Mouse (Mus musculus) adipocyte (in vitro differentiated cells): ENCODE results near the gene Ankrd54.
A peak's percentile ranks its signal among the peaks of the same experiment; 100 is the strongest.

Experiments
- DNase-seq: peaks from one replicate; pipeline ENCODE4 v3.0.0-alpha.2; 2016; ENCODE audit warnings: low spot score

Gene Ankrd54

DNA sequence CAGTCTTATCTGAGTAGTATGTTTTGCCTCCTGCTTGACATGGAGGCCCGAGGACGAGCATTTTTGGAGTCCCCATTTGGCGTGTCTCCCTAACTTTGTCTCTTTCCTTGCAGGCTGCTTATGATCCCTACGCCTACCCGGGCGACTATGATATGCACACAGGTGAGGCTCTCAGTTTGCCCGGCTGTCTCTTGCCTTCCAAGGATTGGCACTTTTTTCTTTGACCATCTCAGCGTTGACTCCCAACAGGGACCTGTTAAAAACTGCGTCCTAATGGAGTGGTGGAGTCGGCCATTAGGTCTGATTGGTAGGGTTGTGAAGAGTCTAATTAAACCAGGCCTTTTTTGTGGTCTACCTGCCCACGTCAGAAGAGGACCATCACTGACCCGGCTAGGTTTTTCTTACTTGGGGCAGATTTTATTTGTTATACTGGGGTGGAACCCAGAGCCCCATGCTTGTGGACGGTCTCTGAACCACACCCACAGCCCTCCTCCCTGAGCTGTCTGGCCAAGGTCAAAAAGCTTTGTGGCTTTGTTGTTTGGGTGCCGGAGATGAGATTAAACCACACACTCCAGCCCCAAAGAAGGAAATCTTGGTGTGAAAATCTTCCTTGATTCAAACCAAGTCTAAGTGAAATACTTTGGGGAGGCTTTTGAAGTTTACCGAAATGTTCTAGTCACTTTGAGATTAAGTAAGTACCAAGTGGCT, 13.1 kb upstream of the Ankrd54 start:
- DNase-seq: no peak

DNA sequence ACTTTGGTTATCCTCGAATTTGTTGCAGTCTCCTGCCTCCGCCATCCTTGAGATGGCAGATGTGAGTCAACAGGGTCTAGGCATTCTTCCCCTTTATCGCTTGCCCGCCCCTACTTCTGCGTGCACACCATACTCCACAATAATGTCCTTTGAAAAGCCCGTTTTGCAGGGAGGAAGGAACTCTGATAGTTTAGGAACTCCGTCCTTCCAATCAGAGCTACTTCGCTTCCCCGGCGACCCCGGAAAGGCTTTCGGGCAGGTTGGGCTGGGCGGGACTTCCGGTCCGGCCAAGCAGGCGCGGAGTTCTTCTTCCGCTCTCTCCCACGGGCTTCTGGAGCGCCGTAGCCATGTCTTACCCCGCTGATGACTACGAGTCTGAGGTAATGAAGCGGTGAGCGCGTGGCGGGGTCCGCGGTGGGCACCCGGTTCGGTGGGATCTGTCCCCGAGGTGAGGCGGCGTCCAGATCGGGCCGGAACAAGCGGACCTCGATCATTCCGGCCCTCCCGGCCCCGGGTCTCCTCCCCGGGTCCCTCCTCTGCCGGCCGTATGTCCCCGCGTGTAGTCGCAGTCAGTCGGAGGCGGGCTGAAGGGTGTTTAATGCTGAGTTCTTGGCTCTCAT, 12.3 kb upstream of the Ankrd54 start, which contains the start of gene Eif3l:
Gene Eif3l (plus strand): TSS at position 267 of the 620 bp plus-strand sequence.
- peak; percentile 83 for DNase-seq

DNA sequence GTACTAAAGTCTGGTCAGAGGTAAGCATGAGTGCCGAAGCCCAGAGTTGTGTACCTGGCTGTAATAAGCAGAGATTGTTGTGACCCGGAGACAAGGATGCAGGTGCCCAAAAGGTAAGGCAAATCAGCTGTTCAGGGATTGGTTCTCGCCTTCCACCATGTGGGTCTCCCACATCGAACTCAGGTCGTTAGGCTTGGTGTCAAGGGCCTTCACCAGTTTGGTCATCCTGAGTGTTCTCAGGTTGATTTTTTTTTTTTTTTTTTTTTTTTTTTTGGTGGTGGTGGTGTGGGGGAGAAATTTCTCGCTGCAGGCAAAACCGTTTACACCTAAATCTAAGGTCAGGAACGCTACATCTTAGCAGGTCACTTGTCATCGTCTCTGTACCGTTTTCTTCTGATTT, 11.8 kb upstream of the Ankrd54 start:
- DNase-seq: no peak

DNA sequence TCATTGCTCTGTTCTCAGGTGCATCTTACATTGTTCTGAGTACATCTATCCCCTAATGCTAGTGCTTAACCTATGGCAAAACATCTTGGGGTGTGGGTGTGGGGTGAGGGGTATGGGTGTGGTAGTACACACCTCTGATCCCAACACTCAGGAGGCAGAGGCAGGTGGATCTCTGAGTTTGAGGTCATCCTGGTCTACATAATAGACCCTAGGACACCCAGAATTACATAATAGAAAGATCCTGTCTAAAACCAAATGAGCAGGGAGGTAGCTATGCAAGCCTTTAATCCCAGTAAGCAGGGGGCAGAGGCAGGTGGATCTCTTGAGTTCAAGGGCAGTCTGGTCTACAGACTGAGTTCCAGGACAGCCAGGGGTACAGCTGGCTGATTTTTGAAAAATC, 11.1 kb upstream of the Ankrd54 start:
- no peak for DNase-seq

DNA sequence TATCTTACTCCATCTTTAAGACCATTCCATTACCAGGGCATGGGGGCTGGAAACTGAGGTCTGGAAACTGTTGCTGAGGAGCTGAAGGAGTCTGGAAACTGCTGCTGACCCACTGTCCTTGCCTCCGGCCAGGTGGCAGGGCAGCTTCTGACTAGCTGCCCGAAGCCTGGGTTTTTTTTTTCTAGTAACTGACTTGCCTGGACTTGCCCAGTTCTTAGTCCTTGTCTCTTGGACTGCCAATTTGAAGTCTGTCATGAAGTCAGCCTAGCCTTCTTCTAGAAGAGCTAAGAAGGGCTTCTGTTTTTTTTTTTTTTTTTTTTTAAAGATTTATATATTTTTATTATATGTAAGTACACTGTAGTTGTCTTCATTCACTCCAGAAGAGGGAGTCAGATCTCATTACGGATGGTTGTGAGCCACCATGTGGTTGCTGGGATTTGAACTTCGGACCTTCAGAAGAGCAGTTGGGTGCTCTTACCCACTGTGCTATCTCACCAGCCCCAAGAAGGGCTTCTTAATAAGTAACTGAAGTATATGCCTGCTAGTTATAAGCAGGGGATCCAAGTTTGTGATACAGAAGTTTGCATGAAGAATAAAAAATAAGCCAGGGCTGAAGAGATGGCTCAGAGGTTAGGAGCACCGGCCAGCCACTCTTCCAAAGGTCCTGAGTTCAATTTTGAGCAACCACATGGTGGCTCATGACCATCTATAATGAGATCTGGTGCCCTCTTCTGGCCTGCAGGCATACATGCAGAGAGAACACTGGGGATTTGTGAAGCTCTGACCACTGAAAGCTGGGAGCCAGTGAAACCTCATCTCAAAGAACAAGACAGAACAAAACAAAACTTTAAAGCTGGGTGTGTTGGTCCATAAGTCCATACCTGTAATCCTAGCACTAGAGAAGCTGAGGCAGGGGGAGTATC, 8.7 kb upstream of the Ankrd54 start:
- DNase-seq: peak; percentile 74

DNA sequence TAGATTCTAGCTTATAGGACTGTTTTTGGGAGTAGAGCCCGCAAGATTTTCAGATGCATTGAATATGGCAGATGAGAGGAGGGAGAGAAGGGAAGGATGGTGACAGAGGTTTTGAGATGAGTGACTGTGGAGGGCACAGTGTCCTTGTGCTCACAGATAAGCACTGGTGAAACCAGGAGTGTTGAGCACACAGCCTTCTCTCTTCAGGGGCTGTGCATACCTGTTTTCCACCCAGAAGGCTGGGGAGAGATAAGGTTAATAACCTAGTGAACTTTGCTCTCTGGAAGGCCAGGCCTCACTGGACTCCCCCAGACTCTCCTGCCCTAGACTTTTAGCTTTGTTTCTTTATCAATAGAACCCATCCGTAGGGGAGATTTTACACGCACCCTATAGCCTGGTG, 5.7 kb upstream of the Ankrd54 start:
- no peak for DNase-seq

DNA sequence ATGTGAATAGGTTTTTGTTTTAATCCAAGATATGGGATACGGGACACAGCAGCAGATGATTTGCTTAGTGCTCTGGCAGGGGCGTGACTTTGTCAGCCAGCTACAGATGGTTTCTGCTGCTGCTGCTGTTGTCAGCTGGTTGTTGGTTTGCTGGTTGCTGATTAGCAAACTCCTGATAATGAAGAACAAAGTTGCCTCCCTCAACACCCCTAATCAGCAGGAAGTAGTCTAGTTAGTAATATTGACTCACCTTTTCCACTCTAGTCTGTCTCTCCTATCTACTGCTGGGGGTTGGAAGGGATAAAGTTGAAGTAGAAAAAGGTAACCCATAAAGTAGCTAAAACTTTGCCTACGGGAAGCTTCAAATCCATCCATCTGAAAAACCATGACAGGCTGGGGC, 4.9 kb upstream of the Ankrd54 start:
- no peak for DNase-seq

DNA sequence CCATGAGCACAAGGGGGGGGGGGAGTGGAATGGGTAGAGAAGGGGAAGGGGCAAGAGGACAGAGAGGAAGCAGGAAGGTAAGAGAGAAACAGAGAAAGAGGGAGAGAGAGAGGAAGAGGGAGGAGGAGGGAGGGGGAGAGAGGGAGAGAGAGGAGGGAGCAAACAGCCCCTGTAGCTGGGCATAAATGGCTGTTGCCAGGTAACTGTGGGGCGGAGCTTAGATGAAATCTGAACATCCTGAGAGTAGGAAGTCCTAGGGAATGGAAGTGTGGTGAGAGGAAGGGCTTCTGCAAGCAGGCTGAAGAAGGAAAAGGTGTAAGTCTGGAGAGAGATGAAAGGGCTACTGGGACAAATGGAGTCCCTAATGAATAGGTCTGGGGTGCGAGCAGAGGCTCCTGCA, 3.6 kb upstream of the Ankrd54 start:
- DNase-seq: no peak

DNA sequence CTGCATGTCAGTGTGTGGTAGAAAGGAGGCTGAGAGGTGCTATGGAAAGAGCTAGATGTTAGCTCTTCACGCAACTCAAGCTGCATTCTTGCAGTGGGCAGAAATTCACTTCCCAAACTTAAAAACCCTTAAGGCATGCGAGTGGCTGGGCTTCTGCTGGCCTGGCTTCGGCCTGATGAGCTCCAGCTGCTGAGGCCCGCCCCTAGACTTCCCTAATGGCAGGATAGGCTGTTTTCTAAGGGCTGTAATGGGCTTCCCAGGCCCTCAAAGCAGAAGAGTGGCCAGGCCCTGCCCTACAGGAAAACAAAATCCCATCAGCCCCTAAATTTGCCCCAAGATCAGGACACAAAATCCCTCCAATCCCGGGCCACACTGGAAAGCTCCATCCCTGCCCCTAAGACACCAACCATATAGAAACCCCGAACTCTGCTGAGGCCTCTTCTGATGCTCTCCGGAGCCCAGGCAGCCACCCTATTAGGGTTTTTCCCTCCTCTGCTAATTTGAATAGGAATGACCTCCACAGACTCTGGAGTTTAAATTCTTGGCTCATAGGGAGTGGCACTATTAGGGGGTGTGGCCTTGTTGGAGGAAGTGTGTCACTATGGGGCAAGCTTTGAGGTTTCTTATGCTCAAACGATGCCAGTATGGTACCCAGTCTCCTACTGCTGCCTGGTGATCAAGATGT, 2.5 kb upstream of the Ankrd54 start:
- no peak for DNase-seq

DNA sequence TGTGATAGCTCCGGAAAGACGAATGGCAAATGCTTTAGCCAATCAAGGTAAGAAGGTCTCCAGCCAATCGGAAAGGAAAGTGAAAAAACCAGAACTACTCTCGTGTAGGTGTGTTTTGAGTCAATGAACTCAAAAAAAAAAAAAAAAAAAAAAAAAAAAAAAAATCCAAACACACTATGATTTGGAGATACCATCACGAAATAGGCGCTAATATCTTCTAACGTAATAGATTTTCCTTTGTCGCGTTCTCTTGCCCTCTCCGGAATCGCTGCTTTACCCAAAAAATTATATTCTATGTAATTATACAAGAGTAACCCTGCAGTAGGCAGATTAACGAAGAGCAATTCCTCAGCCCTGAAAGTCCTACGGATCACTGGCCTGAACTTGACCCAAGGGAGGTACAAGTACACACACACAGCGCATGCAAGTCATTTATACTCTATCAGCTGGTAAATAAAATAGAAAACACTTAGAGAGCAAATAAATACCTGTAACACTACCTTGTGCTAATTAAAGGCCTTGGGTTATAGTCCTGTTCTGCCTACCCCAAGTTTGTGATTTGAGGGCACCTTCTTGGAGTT, 557 bp upstream of the Ankrd54 start:
- no peak for DNase-seq

DNA sequence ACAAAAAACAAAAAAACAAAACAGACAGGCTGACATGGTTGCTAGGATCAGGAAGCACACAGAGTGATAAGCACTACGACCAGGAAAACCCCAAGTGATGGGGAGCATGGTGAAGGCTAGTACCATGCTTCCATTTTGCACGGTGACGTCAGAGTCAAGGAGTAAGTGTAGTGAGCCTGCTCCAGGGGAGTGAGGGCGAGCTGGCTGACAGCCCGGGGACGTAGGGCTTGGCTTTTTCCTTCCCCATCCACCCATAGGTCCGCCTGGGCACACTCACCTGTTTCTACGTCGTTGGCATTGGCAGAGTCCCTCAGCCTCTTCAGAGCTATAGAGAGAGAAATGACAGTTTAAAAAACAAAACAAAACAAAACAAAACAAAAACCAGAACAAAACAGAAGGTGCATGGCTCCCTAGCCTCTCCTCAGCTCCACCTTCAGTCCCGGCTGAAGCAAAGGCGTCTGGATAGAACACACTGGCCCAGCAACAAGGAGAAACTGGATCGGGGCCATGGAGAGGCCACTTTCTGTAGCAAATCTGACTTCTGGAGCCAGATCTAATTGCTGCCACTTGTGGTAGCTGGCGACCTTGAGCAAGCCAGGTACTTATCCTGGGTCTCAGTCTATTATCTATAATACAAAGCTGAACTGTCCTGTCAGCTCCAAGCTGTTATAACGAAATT, 1.7 kb downstream of the Ankrd54 start:
- DNase-seq: peak; percentile 23

DNA sequence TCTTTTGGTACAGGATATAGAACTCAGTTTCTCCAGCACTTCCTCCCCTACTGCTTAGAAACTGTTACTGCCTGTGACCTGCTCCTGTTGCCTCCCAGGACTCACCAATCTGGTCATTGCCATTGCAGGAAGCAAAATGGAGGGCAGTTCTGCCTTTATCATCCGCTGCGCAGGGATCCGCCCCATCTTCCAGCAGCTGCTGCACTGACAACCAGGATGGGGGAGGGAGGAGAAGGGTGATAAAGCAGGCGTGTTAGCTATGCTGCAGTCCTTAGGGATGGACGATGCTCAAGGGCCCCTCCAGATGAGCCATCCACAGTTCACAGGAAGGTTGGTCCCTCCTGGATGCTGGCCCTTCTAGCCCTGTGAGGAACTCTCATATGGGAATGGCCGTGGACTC, 4.8 kb downstream of the Ankrd54 start:
- no peak for DNase-seq

DNA sequence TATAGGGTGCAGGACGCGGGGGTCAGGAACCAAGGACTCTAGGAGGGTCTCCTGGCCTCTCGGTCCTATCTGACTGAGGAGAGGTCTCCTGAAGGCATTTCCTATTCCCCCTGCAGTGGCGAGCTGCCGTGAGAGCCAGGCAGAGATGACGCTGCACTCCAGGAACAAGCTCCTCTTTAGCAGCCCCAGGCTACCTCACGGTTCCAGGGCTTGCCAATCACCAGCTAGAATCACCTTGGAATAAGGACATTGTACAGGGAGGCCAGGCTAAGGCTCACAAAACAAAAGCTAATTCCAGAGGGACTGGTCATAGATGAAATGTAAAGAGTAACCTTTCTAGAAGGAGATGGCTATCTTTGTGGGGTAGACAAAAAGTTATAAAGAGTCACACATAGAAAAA, 6.1 kb downstream of the Ankrd54 start:
- no peak for DNase-seq

DNA sequence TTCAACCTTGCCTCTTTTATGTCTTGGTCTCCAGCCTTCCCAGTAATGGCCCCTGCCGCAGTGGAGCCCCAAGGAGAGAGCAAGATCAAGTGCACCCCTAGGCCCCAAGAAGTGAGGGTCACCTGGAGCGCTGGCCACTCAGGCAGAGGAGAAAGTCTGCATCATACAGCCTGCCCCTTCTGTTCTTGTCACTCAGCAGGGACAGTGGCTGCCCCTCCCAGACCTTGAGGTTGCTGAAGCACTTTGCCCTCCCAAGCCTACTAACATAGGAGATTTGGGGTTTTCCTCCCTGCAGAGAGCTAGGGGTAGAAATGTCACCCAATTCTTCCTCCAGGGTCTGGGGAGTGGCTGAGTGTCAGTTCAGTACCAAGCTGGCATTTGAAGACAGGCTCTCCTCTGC, 10.3 kb downstream of the Ankrd54 start:
- no peak for DNase-seq

DNA sequence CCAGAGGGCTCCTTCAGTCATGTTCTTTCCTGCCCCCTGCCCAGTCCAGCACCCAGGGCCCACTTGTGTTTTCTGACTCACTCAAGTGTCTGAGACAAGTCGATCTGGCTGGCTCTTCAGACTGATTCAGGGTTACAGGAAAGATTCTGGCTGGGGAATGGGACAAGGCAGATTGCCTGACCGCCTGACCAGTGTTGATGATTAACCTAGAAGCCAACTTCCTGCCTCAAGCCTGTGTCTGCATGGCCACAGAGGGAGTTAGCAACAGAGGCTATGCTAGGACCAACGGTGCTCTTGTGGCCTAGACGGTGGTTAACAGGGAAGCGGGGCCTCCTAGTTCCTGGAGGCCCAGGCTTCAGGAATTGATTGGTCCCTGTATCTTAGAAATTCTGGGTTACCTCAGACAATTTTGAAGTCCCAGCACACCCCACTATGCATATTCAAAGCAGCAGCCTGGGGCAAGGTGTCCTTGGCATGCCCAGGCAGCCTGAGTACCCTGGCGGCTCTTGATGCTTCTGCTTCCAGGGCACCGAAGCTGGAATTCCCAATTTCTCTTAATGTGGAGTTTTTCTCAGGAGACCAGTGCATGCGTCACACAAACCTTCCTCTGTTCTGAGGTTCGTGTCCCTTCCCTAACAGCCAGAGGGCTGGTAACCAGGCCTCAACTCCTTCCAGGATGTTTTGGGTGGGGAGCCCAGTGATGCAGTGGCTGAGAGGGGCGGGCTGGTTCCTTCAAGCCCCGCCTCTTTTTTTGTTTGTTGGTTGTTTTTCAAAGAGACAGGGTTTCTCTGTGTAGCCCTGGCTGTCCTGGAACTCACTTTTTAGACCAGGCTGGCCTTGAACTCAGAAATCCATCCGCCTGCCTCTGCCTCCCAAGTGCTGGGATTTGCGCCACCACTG, 11.0 kb downstream of the Ankrd54 start:
- DNase-seq: no peak

DNA sequence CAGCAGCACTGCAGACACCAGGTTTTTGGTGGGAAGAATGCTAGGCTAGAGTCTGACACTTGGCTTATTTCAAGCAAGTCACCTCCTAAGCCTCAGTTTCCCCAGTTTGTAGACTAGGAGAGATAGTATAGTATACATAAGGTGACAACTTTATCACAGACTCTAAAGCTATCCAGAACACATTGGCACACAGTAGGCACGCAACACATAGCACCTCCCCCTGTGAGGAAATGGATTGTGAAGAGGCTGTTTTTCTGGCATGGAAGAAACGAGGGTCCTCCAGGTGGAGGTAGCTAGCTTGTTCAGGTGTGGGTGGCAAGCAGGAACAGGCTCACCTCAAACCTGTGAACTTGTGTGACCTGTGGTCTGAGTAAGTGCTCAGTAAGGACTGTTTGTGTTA, 11.7 kb downstream of the Ankrd54 start:
- no peak for DNase-seq

DNA sequence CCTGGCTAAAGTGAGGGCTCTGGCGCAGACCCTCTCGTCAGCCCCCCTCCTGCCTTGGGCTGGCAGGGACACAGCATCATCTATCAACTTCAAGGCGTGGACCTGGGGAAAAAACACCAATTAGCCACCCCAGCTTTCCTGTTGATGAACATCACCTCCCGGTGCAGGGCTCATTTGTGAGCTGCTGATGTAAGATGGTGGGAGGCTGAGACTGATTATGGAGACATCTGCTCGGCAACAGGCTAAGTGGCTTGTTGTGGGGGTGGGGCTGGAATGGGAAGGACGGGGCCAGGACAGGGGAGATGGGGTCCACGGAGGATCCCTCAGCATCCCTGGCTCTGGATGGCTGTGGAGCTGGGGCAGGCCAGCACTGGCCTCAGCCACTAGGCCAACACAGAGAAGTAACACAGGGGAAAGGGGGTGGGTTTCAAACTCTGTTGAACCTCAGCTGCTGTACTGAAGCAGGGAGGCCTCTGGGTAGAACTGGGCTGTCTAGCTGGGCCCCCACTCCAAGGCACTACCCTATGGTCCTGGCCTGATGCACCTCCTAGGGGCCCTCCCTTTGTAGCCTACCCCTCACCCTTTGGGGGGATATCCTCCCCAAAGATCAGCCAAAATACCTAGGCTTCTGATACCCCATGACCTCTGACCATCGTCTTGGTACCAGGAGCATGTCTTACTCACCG, 12.4 kb downstream of the Ankrd54 start:
- DNase-seq: no peak

DNA sequence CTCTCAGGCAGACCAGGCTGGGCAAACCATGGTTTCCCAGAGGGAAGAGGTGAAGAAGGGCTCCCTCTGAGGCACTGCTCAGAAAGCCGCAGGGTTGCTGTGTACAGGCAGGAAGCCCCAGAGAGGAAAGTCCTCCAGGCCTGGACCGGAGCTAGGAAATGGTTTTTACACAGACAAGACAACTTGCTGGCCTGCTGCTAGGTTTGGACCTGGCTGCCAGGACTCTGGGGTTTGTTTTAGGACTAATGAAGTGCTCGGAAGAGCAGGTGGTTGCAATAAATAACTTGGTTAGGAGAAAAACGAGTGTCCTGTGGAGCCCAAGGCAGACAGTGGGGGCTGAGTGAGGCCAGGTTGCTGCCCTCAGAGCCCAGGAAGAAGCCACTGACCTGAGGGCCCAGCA, 14.5 kb downstream of the Ankrd54 start:
- DNase-seq: no peak

DNA sequence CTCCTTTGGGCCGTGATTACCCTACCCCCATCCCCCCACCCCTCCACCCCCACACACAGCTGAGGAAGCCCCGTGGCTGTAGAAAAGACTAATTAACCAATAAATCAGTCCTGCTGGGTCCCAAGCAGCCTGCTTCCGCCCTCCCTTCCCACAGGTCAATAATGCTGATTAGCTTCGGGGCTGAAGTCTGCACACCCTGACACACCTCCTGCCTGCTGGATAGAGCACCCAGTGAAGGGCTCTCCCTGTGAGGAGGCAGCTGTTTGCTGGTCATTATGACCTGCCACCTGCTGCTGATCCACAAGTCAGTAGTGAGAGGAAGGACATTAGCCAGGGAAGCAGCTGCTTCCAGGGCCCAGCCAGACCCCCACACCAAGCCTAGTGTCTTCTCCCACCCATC, 17.9 kb downstream of the Ankrd54 start:
- no peak for DNase-seq
